Mouse (Mus musculus) hindbrain, postnatal 0 days (tissue): ENCODE results near the gene Slc15a5. TPM values are rescaled to one million over a fixed set of nuclear protein-coding genes. Genes with fewer than 3 reads are reported as not detected.

Source experiments
- ATAC-seq: fragments of 200-750 bp; cut with Nextera tagmentation; 2 replicates; pipeline ENCODE4 v1.8.0; 2017; ENCODE audit warnings: mild to moderate bottlenecking, moderate TSS enrichment, moderate library complexity
- DNase-seq: peaks from one replicate; pipeline ENCODE4 v3.0.0-alpha.2; 2015; ENCODE audit warnings: low spot score
- H3K27ac ChIP-seq: fragments of 300-500 bp; sonication (generic); 2 replicates; pipeline ENCODE4 v1.5.1; 2014; ENCODE audit warnings: mild to moderate bottlenecking
- H3K27me3 ChIP-seq: fragments of 300-500 bp; sonication (generic); 2 replicates; pipeline ENCODE4 v1.6.1; 2014; ENCODE audit warnings: low read length, mixed read lengths; ENCODE audit not compliant: insufficient read depth
- H3K36me3 ChIP-seq: fragments of 300-500 bp; sonication (generic); 2 replicates; pipeline ENCODE4 v1.6.1; 2014; ENCODE audit warnings: low read length, mixed read lengths; ENCODE audit not compliant: insufficient read depth
- H3K4me1 ChIP-seq: fragments of 300-500 bp; sonication (generic); 2 replicates; pipeline ENCODE4 v1.6.1; 2014; ENCODE audit warnings: antibody characterized with exemption, low read length, mixed read lengths; ENCODE audit not compliant: insufficient read depth
- H3K4me2 ChIP-seq: fragments of 300-500 bp; sonication (generic); 2 replicates; pipeline ENCODE4 v1.6.1; 2014; ENCODE audit warnings: low read depth, mild to moderate bottlenecking, low read length, moderate library complexity, mixed read lengths
- H3K4me3 ChIP-seq: fragments of 300-500 bp; sonication (generic); 2 replicates; pipeline ENCODE4 v1.5.1; 2014; ENCODE audit warnings: low read length
- H3K9ac ChIP-seq: fragments of 300-500 bp; sonication (generic); replicated peaks from 2 replicates; pipeline ENCODE4 v1.6.1; 2014; ENCODE audit warnings: mild to moderate bottlenecking, low read length, moderate library complexity, mixed read lengths
- H3K9me3 ChIP-seq: fragments of 300-500 bp; sonication (generic); 2 replicates; pipeline ENCODE4 v1.6.1; 2016; ENCODE audit warnings: low read length, mixed read lengths
- CTCF ChIP-seq: IDR thresholded peaks from 2 replicates; pipeline ENCODE4 v1.5.1; 2016; ENCODE audit warnings: antibody characterized with exemption, control low read depth, low read depth
- WGBS: fragments of 180-500 bp; shearing (Covaris S2); extraction: QIAGEN DNeasy Blood & Tissue Kit; methylation state at CpG from one replicate; pipeline ENCODE4 v1.1.7; 2014; 5-methylcytosine and 5-hydroxymethylcytosine counted together
- polyA plus RNA-seq: library from polyadenylated mRNA; unstranded; fragments of >200 nt; fragmentation: Nextera tagmentation; extraction: Ambion mirVana; gene quantifications from 2 replicates; pipeline ENCODE4 v1.2.1, GENCODE M21; 2015
- total RNA-seq: library from RNA; depleted of rRNA; stranded (reverse); fragments of >200 nt; gene quantifications from 2 replicates; pipeline ENCODE4 v1.2.3, GENCODE M21; 2014; rRNA removed

Slc15a5 gene
- total and polyA plus RNA-seq, 2 experiments from 2014 or later, result 0.15 TPM; not detected in 1

GRCm38 (mm10) chr6:137940374-137941218 lies 139.1 kb downstream of the Slc15a5 start:
- 71% methylated on average over 12 of the region's 12 CpGs for WGBS
- ATAC-seq (no peak), DNase-seq (no peak)
- Histone ChIP-seq H3K9ac (no peak overlapping the region), H3K27me3 (no peaks in the 10 kb centered on the region), H3K27ac (no peak overlapping the region), H3K9me3 (no peaks in the 10 kb centered on the region), H3K4me2 (no peak overlapping the region), H3K4me1 (no peaks in the 10 kb centered on the region), H3K4me3 (no peak overlapping the region), H3K36me3 (no peaks in the 10 kb centered on the region)
- TF ChIP-seq CTCF, result no peak

- no peak overlapping the region for H3K4me2 ChIP-seq
- 94% methylated on average over 5 of the region's 5 CpGs for WGBS
- H3K4me3 ChIP-seq, result no peak overlapping the region
- no peaks in the 10 kb centered on the region for H3K27me3 ChIP-seq
- no peaks in the 10 kb centered on the region for H3K9me3 ChIP-seq
- no peak overlapping the region for H3K9ac ChIP-seq
- H3K36me3 ChIP-seq, result no peaks in the 10 kb centered on the region
- H3K4me1 ChIP-seq, result 0 out of 2 replicates have a peak, but pooled peaks cover 4% of the 10 kb centered on the region
- DNase-seq, result no peak
- no peak overlapping the region for H3K27ac ChIP-seq
- no peak for ATAC-seq
- TF ChIP-seq CTCF, result no peak
These were observed 142.2 kb downstream of the Slc15a5 start for GRCm38 (mm10) chr6:137937541-137937940.

- Histone ChIP-seq H3K27ac (no peak overlapping the region), H3K4me3 (no peak overlapping the region), H3K36me3 (no peaks in the 10 kb centered on the region), H3K4me2 (no peak overlapping the region), H3K9ac (no peak overlapping the region), H3K4me1 (0 out of 2 replicates have a peak, but pooled peaks cover 4% of the 10 kb centered on the region), H3K27me3 (no peaks in the 10 kb centered on the region), H3K9me3 (no peaks in the 10 kb centered on the region)
- no peak for TF ChIP-seq CTCF
- WGBS, result 88% methylated on average over 1 of the region's 1 CpGs
- DNase-seq, result no peak
- no peak for ATAC-seq
These were observed 143.4 kb downstream of the Slc15a5 start for GRCm38 (mm10) chr6:137936268-137936667.

- Histone ChIP-seq H3K27ac (no peak overlapping the region), H3K4me3 (no peak overlapping the region), H3K9ac (no peak overlapping the region), H3K4me2 (no peak overlapping the region), H3K9me3 (no peaks in the 10 kb centered on the region), H3K4me1 (0 out of 2 replicates have a peak, but pooled peaks cover 4% of the 10 kb centered on the region), H3K27me3 (no peaks in the 10 kb centered on the region), H3K36me3 (no peaks in the 10 kb centered on the region)
- 0 out of 2 replicates have a peak, but pooled peaks have one; percentile 5 for ATAC-seq
- TF ChIP-seq CTCF, result no peak
- 68% methylated on average over 7 of the region's 7 CpGs for whole genome bisulfite sequencing
- DNase-seq, result no peak
These were observed 143.9 kb downstream of the Slc15a5 start for GRCm38 (mm10) chr6:137935857-137936256.

GRCm38 (mm10) chr6:137935341-137935740 lies 144.4 kb downstream of the Slc15a5 start:
- H3K4me2 ChIP-seq, result peak overlapping the region; percentile 31
- H3K9ac ChIP-seq, result no peak overlapping the region
- no peak for TF ChIP-seq CTCF
- no peaks in the 10 kb centered on the region for H3K27me3 ChIP-seq
- H3K36me3 ChIP-seq, result no peaks in the 10 kb centered on the region
- no peaks in the 10 kb centered on the region for H3K9me3 ChIP-seq
- ATAC-seq (0 out of 2 replicates have a peak, but pooled peaks have one; percentile 15), DNase-seq (peak; percentile 48)
- H3K4me1 ChIP-seq, result 0 out of 2 replicates have a peak, but pooled peaks cover 4% of the 10 kb centered on the region
- H3K27ac ChIP-seq, result no peak overlapping the region
- H3K4me3 ChIP-seq, result no peak overlapping the region
- WGBS, result 41% methylated on average over 8 of the region's 8 CpGs

GRCm38 (mm10) chr6:137934545-137935298 lies 145.0 kb downstream of the Slc15a5 start:
- no peak for TF ChIP-seq CTCF
- peak; percentile 63; the same call in 1 of the 2 replicates for ATAC-seq
- 46% methylated on average over 3 of the region's 3 CpGs for WGBS

More at GRCm38 (mm10) chr6:137934545-137935298, 145.0 kb downstream of the Slc15a5 start:
- peak; percentile 40 for DNase-seq
- no peaks in the 10 kb centered on the region for H3K9me3 ChIP-seq
- H3K27me3 ChIP-seq, result no peaks in the 10 kb centered on the region
- no peak overlapping the region for H3K4me3 ChIP-seq
- H3K4me2 ChIP-seq, result peak overlapping the region; percentile 31
- no peak overlapping the region for H3K27ac ChIP-seq
- no peaks in the 10 kb centered on the region for H3K36me3 ChIP-seq
- no peak overlapping the region for H3K9ac ChIP-seq
- 0 out of 2 replicates have a peak, but pooled peaks cover 4% of the 10 kb centered on the region for H3K4me1 ChIP-seq

Other genes with a start within 250 kb of the Slc15a5 start
- 56.1 and 61.4 TPM in 2 replicates for gene Mgst1, start 60.4 kb upstream of the Slc15a5 start, total RNA-seq
- gene Mgst1, start 60.4 kb upstream of the Slc15a5 start, polyA plus RNA-seq, result 140 and 155 TPM in 2 replicates